Mouse (Mus musculus) right cerebral cortex, postnatal 25 days (tissue): Measurements from ENCODE around the gene Ntrk3.

Experiments used
- DNase-seq: peaks from one replicate; pipeline ENCODE4 v3.0.0; 2022

The Ntrk3 gene

GRCm38 (mm10) chr7:78619818-78620577, 117.8 kb downstream of the Ntrk3 start:
- DNase-seq = no peak

GRCm38 (mm10) chr7:78605538-78606130, 132.2 kb downstream of the Ntrk3 start:
- no peak for DNase-seq

- DNase-seq = no peak
These were observed 133.9 kb downstream of the Ntrk3 start for GRCm38 (mm10) chr7:78603922-78604321.

GRCm38 (mm10) chr7:78601851-78602250, 136.0 kb downstream of the Ntrk3 start:
- peak; percentile 39 for DNase-seq

- DNase-seq = no peak
These were observed 136.9 kb downstream of the Ntrk3 start for GRCm38 (mm10) chr7:78600886-78601285.

- DNase-seq = no peak
These were observed 137.7 kb downstream of the Ntrk3 start for GRCm38 (mm10) chr7:78599941-78600677.

GRCm38 (mm10) chr7:78598147-78598546, 139.7 kb downstream of the Ntrk3 start:
- peak; percentile 35 for DNase-seq

GRCm38 (mm10) chr7:78597251-78598129, 140.3 kb downstream of the Ntrk3 start:
- peak; percentile 53 for DNase-seq

DNA sequence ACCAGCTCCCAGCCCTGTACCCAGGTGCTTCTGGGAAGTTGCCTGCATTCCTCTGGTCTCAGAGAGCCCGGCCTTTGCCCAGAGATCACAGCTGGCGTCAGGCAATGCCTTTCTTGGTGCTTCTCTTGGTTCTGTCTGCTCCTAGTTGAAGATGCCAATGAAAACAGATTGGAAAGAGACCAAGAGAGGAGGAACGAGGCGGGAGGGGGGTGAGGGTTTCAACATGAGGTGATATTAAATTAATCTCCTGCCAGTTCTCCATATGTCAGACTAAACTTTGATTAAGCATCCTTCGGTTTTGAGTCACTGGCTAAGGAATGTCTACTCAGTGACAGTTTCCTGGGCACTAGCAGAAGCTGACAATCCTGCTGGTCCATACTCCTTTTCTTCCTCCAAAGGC, 141.3 kb downstream of the Ntrk3 start:
- DNase-seq = no peak

GRCm38 (mm10) chr7:78595895-78596294, 141.9 kb downstream of the Ntrk3 start:
- DNase-seq = peak; percentile 79

DNA sequence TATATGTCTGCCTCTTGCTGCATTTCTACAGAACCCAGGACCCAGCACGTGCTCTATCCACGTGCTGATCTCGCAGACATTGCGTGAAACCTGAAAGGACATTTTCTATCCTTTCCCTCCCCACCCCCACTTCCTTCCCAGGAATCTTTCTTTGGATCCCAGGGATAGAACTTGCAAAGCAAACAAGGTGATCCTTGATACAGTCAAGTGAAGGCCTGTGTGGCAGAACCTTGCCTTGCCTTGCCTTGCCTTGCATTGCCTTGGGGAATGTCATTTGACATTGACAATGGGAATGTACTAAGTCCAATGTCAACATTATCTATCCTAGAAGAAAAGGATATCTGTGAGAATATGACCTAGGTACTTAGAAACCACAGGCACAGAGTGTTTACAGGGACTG, 144.9 kb downstream of the Ntrk3 start:
- DNase-seq = no peak

DNA sequence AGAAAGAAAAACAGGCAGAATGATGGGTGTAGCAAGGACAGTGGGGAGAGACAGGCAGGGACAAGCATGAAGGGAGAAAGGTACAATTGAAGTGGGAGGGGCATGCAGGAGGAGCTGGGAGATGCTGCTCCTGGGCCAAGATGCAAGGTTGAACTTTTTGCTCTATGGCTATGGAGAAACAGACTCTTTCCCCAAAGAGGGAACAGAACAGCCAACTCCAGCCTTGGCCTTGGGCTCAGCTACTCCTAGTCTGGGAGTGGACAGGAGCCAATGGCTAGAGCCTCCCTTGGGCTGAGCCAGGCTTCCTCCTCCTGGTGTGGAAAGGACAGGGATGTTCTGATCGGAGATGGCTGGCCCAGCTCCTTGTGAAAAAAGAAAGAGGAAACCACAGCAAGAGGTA, 145.6 kb downstream of the Ntrk3 start:
- no peak for DNase-seq

- no peak for DNase-seq
These were observed 148.0 kb downstream of the Ntrk3 start for GRCm38 (mm10) chr7:78589766-78590165.

DNA sequence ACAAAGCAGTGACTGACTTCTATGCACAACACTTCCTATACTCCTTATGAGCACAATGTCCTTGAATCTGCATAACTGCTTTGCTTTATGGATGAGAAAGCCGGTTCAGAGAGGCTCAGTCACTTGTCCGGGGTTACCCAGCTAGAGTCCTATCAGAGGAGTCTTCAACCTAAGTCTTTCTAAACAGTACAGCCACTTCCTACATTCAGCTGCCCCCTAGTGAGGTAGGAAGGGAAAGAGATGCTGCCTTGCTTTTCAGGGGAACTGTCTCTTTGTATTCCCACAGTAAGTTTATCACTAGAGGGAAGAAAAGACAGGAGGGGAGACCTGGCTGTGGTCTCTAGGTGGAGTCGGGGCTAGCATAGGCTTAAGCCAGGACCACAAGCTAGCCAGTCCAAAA, 151.0 kb downstream of the Ntrk3 start:
- DNase-seq = no peak

DNA sequence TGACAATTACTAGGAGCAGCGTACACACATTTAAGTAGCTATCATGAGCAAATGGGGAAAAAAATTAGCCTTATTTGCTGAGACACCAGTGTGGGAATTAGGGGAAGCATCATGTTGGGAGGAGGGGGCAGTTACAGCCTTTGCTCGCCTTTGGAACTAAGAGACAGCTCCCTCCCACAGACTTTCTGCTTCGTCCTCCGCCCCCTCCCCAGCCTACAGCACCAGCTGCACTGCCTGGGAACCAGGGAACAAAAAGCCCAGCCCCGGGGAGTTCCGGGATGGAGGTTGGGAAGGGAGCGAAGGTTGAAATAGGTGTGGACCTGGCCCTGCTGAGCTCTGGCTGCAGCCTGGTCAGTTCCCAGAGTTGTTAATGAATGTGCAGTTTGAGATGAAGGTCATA, 151.9 kb downstream of the Ntrk3 start:
- DNase-seq = peak; percentile 59

DNA sequence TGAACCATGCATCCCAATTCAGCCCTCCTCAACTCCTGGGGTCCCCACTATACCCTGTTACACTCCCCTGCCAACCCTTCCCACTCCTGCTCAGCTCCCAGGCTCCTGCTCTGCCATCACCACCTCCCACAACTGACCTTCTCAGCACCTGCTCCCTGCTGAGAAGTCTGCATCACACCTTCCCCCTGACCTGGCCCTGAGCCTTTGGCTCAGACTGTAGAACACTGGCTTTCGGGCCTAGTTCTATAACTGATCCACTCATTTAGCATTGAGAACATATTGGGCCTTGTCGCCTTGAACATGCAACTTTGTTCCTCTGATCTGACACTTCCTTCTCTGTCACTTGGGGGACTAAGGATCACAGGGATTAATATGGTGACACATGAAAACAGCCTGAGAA, 152.9 kb downstream of the Ntrk3 start:
- DNase-seq = no peak

- DNase-seq = no peak
These were observed 153.3 kb downstream of the Ntrk3 start for GRCm38 (mm10) chr7:78584499-78584898.

- no peak for DNase-seq
These were observed 154.1 kb downstream of the Ntrk3 start for GRCm38 (mm10) chr7:78583678-78584077.

- no peak for DNase-seq
These were observed 156.5 kb downstream of the Ntrk3 start for GRCm38 (mm10) chr7:78581341-78581740.

DNA sequence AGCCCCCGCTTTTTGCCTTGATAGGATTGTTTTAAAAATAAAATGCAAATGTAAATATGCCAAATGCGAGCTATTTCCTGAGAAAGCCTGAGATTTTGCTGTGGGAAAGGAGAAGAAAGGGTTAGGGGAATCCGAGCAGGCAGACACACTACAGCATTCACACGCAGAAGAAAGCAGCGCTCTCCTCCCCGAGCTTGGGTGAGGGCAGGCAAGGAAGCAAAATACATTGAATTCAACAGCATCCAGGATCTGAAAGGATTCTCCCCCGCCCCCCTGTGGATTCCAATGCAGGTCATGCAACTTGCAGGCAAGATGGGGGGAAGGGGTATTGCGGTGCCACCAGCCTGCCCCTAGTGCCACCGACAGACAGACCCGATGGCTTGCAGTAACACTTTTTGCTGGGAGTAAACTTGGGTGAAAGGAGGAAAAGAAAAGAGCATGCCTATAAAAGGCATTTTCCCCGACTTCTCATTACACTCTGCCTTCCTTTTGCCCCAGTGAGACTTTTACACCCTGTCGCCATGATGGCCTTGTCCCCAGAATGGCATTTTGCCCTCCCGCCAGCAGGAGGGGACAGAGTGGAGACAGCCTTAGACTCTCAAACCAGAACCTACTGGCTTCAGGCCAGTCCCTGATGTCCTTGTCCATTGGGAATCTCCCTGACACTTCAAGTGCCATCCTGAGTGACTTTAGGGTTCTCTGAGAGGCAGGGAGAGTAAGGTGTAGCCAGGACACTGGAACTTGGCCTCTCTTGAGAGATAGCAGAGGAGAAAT, 158.2 kb downstream of the Ntrk3 start:
- DNase-seq = no peak

DNA sequence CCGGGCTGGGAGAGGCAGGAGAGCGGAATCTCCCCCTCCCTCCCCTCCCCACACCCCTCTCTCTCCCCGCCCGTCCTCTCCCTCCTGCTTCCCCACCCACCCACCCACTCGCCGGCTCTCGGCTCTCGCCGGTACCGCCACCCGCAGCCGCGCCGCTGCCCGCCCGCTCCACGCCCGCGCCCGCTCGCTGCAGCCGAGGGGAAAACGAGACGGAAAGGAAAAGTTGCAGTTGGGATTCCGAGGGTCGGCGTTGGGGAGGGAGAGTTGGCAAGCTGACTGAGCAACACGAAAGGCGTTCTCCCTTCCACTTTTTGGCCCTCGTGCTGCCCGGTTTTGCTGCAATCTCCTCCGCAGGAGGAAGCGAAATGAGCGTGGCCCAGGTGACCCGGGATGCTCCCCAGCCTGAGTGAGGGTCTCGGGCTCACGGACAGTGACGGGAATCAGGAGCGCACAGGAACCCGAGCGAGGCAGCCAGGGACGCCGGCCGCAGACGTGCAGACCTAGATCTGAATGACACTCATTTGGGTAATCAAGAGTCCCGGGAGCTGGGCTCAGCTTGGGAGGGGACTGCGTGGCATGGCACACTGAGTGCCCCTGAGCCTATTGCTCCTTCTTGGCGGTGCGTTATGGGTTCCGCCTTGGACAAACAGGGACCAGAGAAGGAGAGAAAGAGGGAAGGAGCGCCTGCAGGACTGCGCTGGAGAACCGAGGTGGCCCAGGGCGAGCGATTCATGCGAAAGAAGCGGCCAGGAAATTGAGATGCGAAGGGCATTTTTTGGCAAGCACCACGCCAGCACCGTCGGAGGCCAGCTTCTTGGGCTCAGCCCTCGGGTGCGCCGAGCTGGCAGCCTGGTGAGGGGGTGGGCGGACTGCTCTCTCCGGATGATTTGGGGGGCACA, 159.1 kb downstream of the Ntrk3 start:
- peak; percentile 72 for DNase-seq
